Mouse (Mus musculus): ENCODE measurements around the gene Car7. TPM values are rescaled to one million over a fixed set of nuclear protein-coding genes. Genes with fewer than 3 reads are reported as not detected.
A peak's percentile ranks its signal among the peaks of the same experiment; 100 is the strongest.
"Not testable (repeated sequence)": the region's sequence is repeated elsewhere in the genome, so short reads cannot be mapped to it uniquely, and the experiment has no call there.

Car7 gene
- polyA plus RNA-seq, 1 experiment: 48.6 TPM

- no peak overlapping the region for H3K4me3 ChIP-seq (ENCODE audit: insufficient read depth, low read length)
- TF ChIP-seq POLR2A (IDR thresholded peaks at IDR 0.05; ENCODE audit: extremely low read depth, insufficient read depth, low read length): no peak
- peak; percentile 92 for TF ChIP-seq CTCF (IDR thresholded peaks at IDR 0.05; ENCODE audit: extremely low read depth, insufficient read depth, low read length)
- no peaks in the 10 kb centered on the region for H3K4me1 ChIP-seq (ENCODE audit: control insufficient read depth, insufficient read depth, low read length)
- H3K27ac ChIP-seq (ENCODE audit: insufficient read depth, low read length): no peak overlapping the region
Measured at GRCm38 (mm10) chr8:104564633-104565456, 30.4 kb downstream of the Car7 start.

- H3K4me1 ChIP-seq (ENCODE audit: control insufficient read depth, insufficient read depth, low read length): no peaks in the 10 kb centered on the region
- no peak overlapping the region for H3K4me3 ChIP-seq (ENCODE audit: insufficient read depth, low read length)
- no peak overlapping the region for H3K27ac ChIP-seq (ENCODE audit: insufficient read depth, low read length)
- TF ChIP-seq CTCF (IDR thresholded peaks at IDR 0.05; ENCODE audit: extremely low read depth, insufficient read depth, low read length) (no peak), POLR2A (IDR thresholded peaks at IDR 0.05; ENCODE audit: extremely low read depth, insufficient read depth, low read length) (no peak)
Measured at GRCm38 (mm10) chr8:104565457-104565798, 30.9 kb downstream of the Car7 start.

- TF ChIP-seq POLR2A (IDR thresholded peaks at IDR 0.05; ENCODE audit: extremely low read depth, insufficient read depth, low read length) (no peak), CTCF (IDR thresholded peaks at IDR 0.05; ENCODE audit: extremely low read depth, insufficient read depth, low read length) (peak; percentile 39; the same call in 1 of the 2 replicates)
- Histone ChIP-seq H3K27ac (ENCODE audit: insufficient read depth, low read length) (no peak overlapping the region), H3K4me1 (ENCODE audit: control insufficient read depth, insufficient read depth, low read length) (no peaks in the 10 kb centered on the region; the same call in 1 of the 2 replicates), H3K4me3 (ENCODE audit: insufficient read depth, low read length) (no peak overlapping the region)
Measured at GRCm38 (mm10) chr8:104569559-104569958, 35.1 kb downstream of the Car7 start.

- no peak overlapping the region for H3K27ac ChIP-seq (ENCODE audit: insufficient read depth, low read length)
- no peaks in the 10 kb centered on the region; the same call in 1 of the 2 replicates for H3K4me1 ChIP-seq (ENCODE audit: control insufficient read depth, insufficient read depth, low read length)
- peak overlapping the region; percentile 53 for H3K4me3 ChIP-seq (ENCODE audit: insufficient read depth, low read length)
- TF ChIP-seq CTCF (IDR thresholded peaks at IDR 0.05; ENCODE audit: extremely low read depth, insufficient read depth, low read length) (peak; percentile 62), POLR2A (IDR thresholded peaks at IDR 0.05; ENCODE audit: extremely low read depth, insufficient read depth, low read length) (0 out of 2 replicates have a peak, but pooled peaks have one; percentile 17)
Measured at GRCm38 (mm10) chr8:104570436-104571343, 36.2 kb downstream of the Car7 start.

DNA sequence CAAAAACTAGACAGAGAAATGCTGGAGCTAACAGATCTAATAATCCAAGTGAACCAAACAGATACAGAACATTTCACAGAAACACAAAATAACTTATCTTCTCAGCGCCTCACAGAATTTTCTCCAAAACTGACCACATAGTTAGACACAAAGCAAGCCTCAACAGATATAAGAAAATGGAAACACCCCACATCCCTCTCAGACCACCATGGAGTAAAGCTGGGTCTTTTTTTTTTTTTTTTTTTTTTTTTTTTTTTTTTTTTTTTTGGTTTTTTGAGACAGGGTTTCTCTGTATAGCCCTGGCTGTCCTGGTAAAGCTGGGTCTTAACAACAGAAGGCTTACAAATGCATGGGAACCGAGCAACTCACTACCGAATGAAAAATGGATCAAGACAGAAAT, 42.3 kb downstream of the Car7 start:
- no peak overlapping the region for H3K27ac ChIP-seq (ENCODE audit: insufficient read depth, low read length)
- no peak overlapping the region for H3K4me3 ChIP-seq (ENCODE audit: insufficient read depth, low read length)
- H3K4me1 ChIP-seq (ENCODE audit: control insufficient read depth, insufficient read depth, low read length): no peaks in the 10 kb centered on the region
- TF ChIP-seq CTCF (IDR thresholded peaks at IDR 0.05; ENCODE audit: extremely low read depth, insufficient read depth, low read length) (no peak), POLR2A (IDR thresholded peaks at IDR 0.05; ENCODE audit: extremely low read depth, insufficient read depth, low read length) (no peak)

GRCm38 (mm10) chr8:104577606-104578005, 43.1 kb downstream of the Car7 start:
- H3K4me3 ChIP-seq (ENCODE audit: insufficient read depth, low read length); H3K27ac ChIP-seq (ENCODE audit: insufficient read depth, low read length); H3K4me1 ChIP-seq (ENCODE audit: control insufficient read depth, insufficient read depth, low read length): not testable (repeated sequence)

- H3K27ac ChIP-seq (ENCODE audit: insufficient read depth, low read length): no peak overlapping the region
- H3K4me3 ChIP-seq (ENCODE audit: insufficient read depth, low read length): no peak overlapping the region
- no peaks in the 10 kb centered on the region for H3K4me1 ChIP-seq (ENCODE audit: control insufficient read depth, insufficient read depth, low read length)
- TF ChIP-seq POLR2A (IDR thresholded peaks at IDR 0.05; ENCODE audit: extremely low read depth, insufficient read depth, low read length) (no peak), CTCF (IDR thresholded peaks at IDR 0.05; ENCODE audit: extremely low read depth, insufficient read depth, low read length) (no peak)
Measured at GRCm38 (mm10) chr8:104584522-104584921, 50.0 kb downstream of the Car7 start.

- Histone ChIP-seq H3K4me3 (ENCODE audit: insufficient read depth, low read length) (no peak overlapping the region), H3K27ac (ENCODE audit: insufficient read depth, low read length) (no peak overlapping the region), H3K4me1 (ENCODE audit: control insufficient read depth, insufficient read depth, low read length) (peaks cover 2% of the 10 kb centered on the region; the same call in 1 of the 2 replicates)
- TF ChIP-seq CTCF (IDR thresholded peaks at IDR 0.05; ENCODE audit: extremely low read depth, insufficient read depth, low read length) (no peak), POLR2A (IDR thresholded peaks at IDR 0.05; ENCODE audit: extremely low read depth, insufficient read depth, low read length) (no peak)
Measured at GRCm38 (mm10) chr8:104590284-104590683, 55.8 kb downstream of the Car7 start.

GRCm38 (mm10) chr8:104591133-104591834, 56.8 kb downstream of the Car7 start, which contains the start of gene Pdp2:
TSS of gene Pdp2 (plus strand) at chr8:104591451.
- Histone ChIP-seq H3K4me3 (ENCODE audit: insufficient read depth, low read length) (peak within 1 kb of the TSS; percentile 82), H3K27ac (ENCODE audit: insufficient read depth, low read length) (peak within 1 kb of the TSS; percentile 77), H3K4me1 (ENCODE audit: control insufficient read depth, insufficient read depth, low read length) (peaks cover 2% of the 10 kb centered on the region; the same call in 1 of the 2 replicates)
- TF ChIP-seq POLR2A (IDR thresholded peaks at IDR 0.05; ENCODE audit: extremely low read depth, insufficient read depth, low read length): peak; percentile 88
- no peak for TF ChIP-seq CTCF (IDR thresholded peaks at IDR 0.05; ENCODE audit: extremely low read depth, insufficient read depth, low read length)
